Mouse (Mus musculus) midbrain, embryonic 14.5 days (tissue): ENCODE measurements around the gene Med17. TPM values are rescaled to one million over a fixed set of nuclear protein-coding genes. Genes with fewer than 3 reads are reported as not detected.
"Not testable (repeated sequence)": the region's sequence is repeated elsewhere in the genome, so short reads cannot be mapped to it uniquely, and the experiment has no call there.

Experiments
- ATAC-seq: fragments of 200-750 bp; cut with Nextera tagmentation; 2 replicates; pipeline ENCODE4 v1.8.0; 2017; ENCODE audit warnings: moderate number of reproducible peaks, moderate library complexity; ENCODE audit not compliant: low FRiP score, low TSS enrichment
- DNase-seq: peaks from one replicate; pipeline ENCODE4 v3.0.0-alpha.2; 2015
- H3K27ac ChIP-seq: fragments of 300-500 bp; sonication (generic); replicated peaks from 2 replicates; pipeline ENCODE4 v1.5.1; 2014; ENCODE audit warnings: mild to moderate bottlenecking, low read depth, low read length, moderate library complexity
- H3K27me3 ChIP-seq: fragments of 300-500 bp; sonication (generic); 2 replicates; pipeline ENCODE4 v1.6.1; 2014; ENCODE audit warnings: low read length, control low read depth, mixed read lengths; ENCODE audit not compliant: control insufficient read depth, insufficient read depth
- H3K36me3 ChIP-seq: fragments of 300-500 bp; sonication (generic); 2 replicates; pipeline ENCODE4 v1.6.1; 2014; ENCODE audit warnings: low read length, control low read depth; ENCODE audit not compliant: control insufficient read depth, insufficient read depth
- H3K4me1 ChIP-seq: fragments of 300-500 bp; sonication (generic); 2 replicates; pipeline ENCODE4 v1.6.1; 2014; ENCODE audit warnings: mild to moderate bottlenecking, antibody characterized with exemption, low read length, control low read depth; ENCODE audit not compliant: control insufficient read depth, insufficient read depth
- H3K4me2 ChIP-seq: fragments of 300-500 bp; sonication (generic); 2 replicates; pipeline ENCODE4 v1.6.1; 2014; ENCODE audit warnings: mild to moderate bottlenecking, low read length, moderate library complexity
- H3K4me3 ChIP-seq: fragments of 300-500 bp; sonication (generic); replicated peaks from 2 replicates; pipeline ENCODE4 v1.5.1; 2014; ENCODE audit warnings: low read depth, low read length
- H3K9ac ChIP-seq: fragments of 300-500 bp; sonication (generic); replicated peaks from 2 replicates; pipeline ENCODE4 v1.6.1; 2014; ENCODE audit warnings: mild to moderate bottlenecking, low read length, moderate library complexity
- H3K9me3 ChIP-seq: fragments of 300-500 bp; sonication (generic); 2 replicates; pipeline ENCODE4 v1.6.1; 2016; ENCODE audit warnings: low read length, control low read depth, mixed read lengths; ENCODE audit not compliant: control insufficient read depth
- WGBS: fragments of 180-500 bp; shearing (Covaris S2); extraction: QIAGEN DNeasy Blood & Tissue Kit; methylation state at CpG from one replicate; pipeline ENCODE4 v1.1.7; 2014; 5-methylcytosine and 5-hydroxymethylcytosine counted together
- polyA plus RNA-seq: library from polyadenylated mRNA; unstranded; fragments of >200 nt; fragmentation: Nextera tagmentation; extraction: Ambion mirVana; gene quantifications from 2 replicates; pipeline ENCODE4 v1.2.1, GENCODE M21; 2014

Gene Med17
- 35.4 and 43.4 TPM in 2 replicates for polyA plus RNA-seq

- DNase-seq = peak; percentile 98
- peak; percentile 97 for ATAC-seq
- peaks cover 20% of the 10 kb centered on the region for H3K36me3 ChIP-seq
- H3K27ac ChIP-seq = peak within 1 kb of the TSS; percentile 90
- peaks cover 16% of the 10 kb centered on the region for H3K4me1 ChIP-seq
- H3K4me2 ChIP-seq = peak within 1 kb of the TSS; percentile 92
- no peaks in the 10 kb centered on the region for H3K27me3 ChIP-seq
- WGBS = 2% methylated on average over 57 of the region's 57 CpGs
- peak within 1 kb of the TSS; percentile 95 for H3K9ac ChIP-seq
- no peaks in the 10 kb centered on the region for H3K9me3 ChIP-seq
- H3K4me3 ChIP-seq = peak within 1 kb of the TSS; percentile 96
Measured at GRCm38 (mm10) chr9:15279649-15280490, at the start of gene Med17. Gene Med17 (minus strand): TSS chr9:15279931.

- ATAC-seq (no peak), DNase-seq (no peak)
- Histone ChIP-seq H3K4me1 (no peaks in the 10 kb centered on the region), H3K27ac (no peak overlapping the region), H3K27me3 (no peaks in the 10 kb centered on the region), H3K9me3 (no peaks in the 10 kb centered on the region), H3K4me2 (no peak overlapping the region), H3K9ac (no peak overlapping the region), H3K36me3 (peaks cover 67% of the 10 kb centered on the region), H3K4me3 (no peak overlapping the region)
- 85% methylated on average over 2 of the region's 2 CpGs for WGBS
Measured at GRCm38 (mm10) chr9:15318170-15318742, 38.5 kb upstream of the Med17 start.

DNA sequence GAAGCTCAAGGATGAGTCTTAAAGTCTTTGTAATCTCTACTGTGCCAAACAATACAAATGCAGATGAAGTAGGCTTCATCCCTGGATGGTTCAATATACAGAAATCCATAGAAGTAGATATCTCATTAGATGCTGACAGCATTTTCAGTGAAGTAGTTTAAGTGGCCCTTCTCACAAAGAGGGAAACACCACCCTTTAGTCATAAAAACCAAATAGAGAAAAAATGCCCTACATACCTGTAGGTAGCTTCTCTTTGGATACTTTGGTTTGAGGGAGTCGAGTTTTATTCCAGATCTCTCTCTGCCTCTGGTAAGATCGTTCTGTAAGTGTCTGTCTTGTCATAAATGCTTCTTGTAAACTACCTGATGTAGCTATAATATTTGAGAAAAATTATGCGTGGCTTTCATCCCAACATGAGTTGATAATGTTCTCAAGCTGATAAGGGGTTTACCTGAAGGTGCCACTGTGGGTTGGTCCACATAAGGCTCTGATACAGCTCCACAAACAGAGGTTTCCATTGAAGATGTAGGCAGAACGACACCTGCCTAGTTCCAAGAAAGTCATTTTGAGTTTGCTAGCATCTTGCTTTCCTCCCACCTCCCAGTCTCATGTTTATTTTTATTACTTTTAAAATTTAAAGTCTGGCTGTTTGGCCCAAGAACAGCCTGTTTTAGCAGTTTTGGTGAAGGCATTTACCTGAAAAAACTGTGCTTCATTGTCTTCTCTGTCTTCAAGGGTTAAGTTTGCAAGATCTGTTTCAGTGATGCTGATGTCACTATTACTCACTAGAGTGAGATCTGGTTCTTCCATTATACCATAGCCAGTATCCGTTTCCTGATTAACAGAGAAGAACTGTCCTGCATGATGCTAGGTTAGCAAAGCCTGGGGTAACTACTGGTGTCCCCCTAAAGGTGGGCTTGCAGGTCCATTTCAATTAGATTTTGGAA lies 37.8 kb upstream of the Med17 start:
- Histone ChIP-seq H3K9ac (no peak overlapping the region), H3K27me3 (no peaks in the 10 kb centered on the region), H3K9me3 (no peaks in the 10 kb centered on the region), H3K27ac (no peak overlapping the region), H3K4me3 (no peak overlapping the region), H3K4me1 (no peaks in the 10 kb centered on the region), H3K36me3 (peaks cover 68% of the 10 kb centered on the region), H3K4me2 (no peak overlapping the region)
- ATAC-seq (no peak), DNase-seq (no peak)
- WGBS = 71% methylated on average over 5 of the region's 5 CpGs

DNA sequence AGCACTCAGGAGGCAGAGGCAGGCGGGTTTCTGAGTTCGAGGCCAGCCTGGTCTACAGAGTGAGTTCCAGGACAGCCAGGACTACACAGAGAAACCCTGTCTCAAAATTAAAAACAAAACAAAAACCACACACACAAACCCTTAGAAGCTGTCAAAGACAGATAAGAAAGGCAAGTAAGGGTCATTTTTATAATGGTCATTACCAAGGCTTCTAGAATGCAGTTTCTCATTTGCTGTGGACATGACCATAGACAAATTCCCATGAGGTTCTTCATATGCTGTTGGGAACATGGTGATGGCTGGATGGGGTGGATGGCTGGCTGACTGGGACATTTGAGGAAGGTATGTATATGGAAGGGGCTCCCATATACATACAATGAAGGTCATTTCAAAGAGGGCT lies 36.6 kb upstream of the Med17 start:
- not testable (repeated sequence) for H3K4me1 ChIP-seq, H3K27ac ChIP-seq, H3K27me3 ChIP-seq, H3K4me3 ChIP-seq, H3K9ac ChIP-seq, H3K4me2 ChIP-seq, H3K9me3 ChIP-seq, ATAC-seq, DNase-seq
- 96% methylated on average over 2 of the region's 2 CpGs for WGBS
- peaks cover 68% of the 10 kb centered on the region for H3K36me3 ChIP-seq

GRCm38 (mm10) chr9:15314619-15315018 lies 34.9 kb upstream of the Med17 start:
- Histone ChIP-seq H3K4me2 (no peak overlapping the region), H3K27ac (no peak overlapping the region), H3K9me3 (no peaks in the 10 kb centered on the region), H3K4me1 (no peaks in the 10 kb centered on the region), H3K4me3 (no peak overlapping the region), H3K9ac (no peak overlapping the region), H3K27me3 (no peaks in the 10 kb centered on the region), H3K36me3 (peaks cover 79% of the 10 kb centered on the region)
- DNase-seq (no peak), ATAC-seq (no peak)
- WGBS = 98% methylated on average over 1 of the region's 1 CpGs

GRCm38 (mm10) chr9:15313633-15314032 lies 33.9 kb upstream of the Med17 start:
- WGBS = 93% methylated on average over 5 of the region's 5 CpGs
- Histone ChIP-seq H3K27me3 (no peaks in the 10 kb centered on the region), H3K9ac (no peak overlapping the region), H3K27ac (no peak overlapping the region), H3K4me2 (no peak overlapping the region), H3K36me3 (peaks cover 88% of the 10 kb centered on the region), H3K4me1 (peaks cover 7% of the 10 kb centered on the region; the same call in 1 of the 2 replicates), H3K4me3 (no peak overlapping the region), H3K9me3 (no peaks in the 10 kb centered on the region)
- no peak for ATAC-seq
- no peak for DNase-seq

DNA sequence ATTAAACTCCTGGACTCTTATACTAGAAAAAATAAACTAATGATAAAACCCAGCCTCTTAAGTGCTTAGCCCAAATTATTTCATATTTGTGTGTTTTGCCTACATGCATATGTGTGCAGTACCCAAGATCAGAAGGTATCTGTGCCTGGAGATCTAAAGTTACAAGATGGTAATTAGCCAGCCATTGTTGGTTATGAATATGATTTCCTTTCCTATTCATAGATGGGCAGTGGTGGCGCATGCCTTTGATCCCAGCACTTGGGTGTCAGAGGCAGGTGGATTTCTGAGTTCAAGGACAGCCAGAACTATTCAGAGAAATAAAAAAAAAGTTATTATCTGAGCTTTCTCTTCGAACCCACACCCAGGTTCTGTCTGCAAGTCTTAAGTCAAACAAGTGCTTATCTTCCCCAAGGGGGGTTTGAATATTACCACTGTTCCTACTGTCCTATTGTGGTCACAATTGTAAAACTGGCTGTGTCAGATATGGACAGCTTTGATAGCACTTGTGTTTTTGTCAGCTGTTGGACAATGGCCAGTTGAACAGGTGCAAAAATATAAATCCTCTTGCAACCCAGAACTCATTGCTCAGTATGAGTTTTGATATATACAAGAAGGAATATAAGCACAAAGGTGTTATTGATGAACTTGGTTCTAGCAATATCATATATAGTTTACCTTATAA lies 32.5 kb upstream of the Med17 start:
- no peak overlapping the region for H3K4me2 ChIP-seq
- peaks cover 18% of the 10 kb centered on the region for H3K4me1 ChIP-seq
- no peaks in the 10 kb centered on the region for H3K9me3 ChIP-seq
- DNase-seq (no peak), ATAC-seq (no peak)
- H3K36me3 ChIP-seq = peaks cover 81% of the 10 kb centered on the region
- no peak overlapping the region for H3K9ac ChIP-seq
- H3K27me3 ChIP-seq = no peaks in the 10 kb centered on the region
- H3K4me3 ChIP-seq = no peak overlapping the region
- 94% methylated on average over 2 of the region's 2 CpGs for WGBS
- no peak overlapping the region for H3K27ac ChIP-seq

DNA sequence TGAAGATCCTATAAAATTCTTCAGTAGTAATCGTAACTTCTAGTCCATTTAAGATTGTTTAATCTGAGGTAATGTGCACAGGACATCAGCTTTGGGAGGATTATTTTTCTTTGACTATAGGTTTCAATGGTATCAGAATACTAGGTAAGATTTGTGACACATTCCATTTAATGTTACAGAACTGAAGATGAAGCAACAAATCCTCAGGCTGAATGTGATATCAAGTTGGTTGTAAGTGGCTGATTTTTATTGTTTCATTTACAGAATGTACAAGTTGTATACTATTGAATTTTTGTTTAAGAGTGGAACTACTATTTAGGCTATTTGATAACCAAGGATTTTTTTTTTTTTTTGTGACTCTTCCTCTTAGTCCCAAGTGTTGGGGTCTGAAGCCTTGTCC lies 30.4 kb upstream of the Med17 start:
- no peak overlapping the region for H3K4me3 ChIP-seq
- H3K4me1 ChIP-seq = peaks cover 29% of the 10 kb centered on the region
- 96% methylated on average over 1 of the region's 1 CpGs for WGBS
- H3K27ac ChIP-seq = no peak overlapping the region
- no peak overlapping the region for H3K9ac ChIP-seq
- H3K36me3 ChIP-seq = peaks cover 67% of the 10 kb centered on the region
- H3K4me2 ChIP-seq = no peak overlapping the region
- DNase-seq (no peak), ATAC-seq (no peak)
- no peaks in the 10 kb centered on the region for H3K9me3 ChIP-seq
- no peaks in the 10 kb centered on the region for H3K27me3 ChIP-seq
